Mouse (Mus musculus): Measurements from ENCODE around the gene Slc7a5. TPM values are rescaled to one million over a fixed set of nuclear protein-coding genes. Genes with fewer than 3 reads are reported as not detected.

The Slc7a5 gene
- total RNA-seq, 2 experiments from 2014 or later: 21.5 to 24.5 TPM

DNA sequence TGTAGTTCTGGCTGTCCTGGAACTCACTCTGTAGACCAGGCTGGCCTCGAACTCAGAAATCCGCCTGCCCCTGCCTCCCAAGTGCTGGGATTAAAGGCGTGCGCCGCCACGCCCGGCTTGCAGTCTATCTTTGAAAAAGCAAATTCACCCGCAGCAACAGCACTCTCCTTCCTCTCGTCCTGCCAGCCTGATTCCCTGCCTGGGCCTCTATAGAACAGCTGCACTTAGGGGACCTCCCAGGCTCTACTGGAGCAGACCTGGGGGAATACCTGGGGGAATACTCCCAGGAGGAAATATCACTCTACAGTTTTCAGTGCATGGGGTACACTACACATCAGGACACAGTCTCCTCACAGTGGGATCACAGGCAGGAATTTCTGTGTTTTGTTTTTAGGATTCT lies 58.2 kb downstream of the Slc7a5 start:
- no peak for DNase-seq

DNA sequence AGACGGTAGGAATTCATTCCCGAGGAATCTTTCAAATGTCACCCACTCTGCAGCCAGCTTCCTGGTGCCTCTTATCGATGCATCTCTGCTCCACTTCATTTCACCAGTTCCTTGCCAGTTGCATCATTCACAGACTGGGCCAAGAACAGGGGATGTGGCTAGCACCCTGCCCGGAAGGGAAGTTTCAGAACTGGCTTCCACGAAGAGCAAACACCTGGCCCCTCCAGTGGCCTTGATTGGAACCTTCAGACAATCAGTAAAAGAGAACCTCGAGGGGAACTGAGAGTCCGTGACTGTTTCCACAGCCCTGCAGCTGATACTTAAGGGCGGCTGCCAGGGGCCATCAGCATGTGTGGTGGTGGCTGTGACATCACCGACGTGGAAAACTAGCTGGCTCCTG lies 59.0 kb downstream of the Slc7a5 start:
- DNase-seq: no peak

DNA sequence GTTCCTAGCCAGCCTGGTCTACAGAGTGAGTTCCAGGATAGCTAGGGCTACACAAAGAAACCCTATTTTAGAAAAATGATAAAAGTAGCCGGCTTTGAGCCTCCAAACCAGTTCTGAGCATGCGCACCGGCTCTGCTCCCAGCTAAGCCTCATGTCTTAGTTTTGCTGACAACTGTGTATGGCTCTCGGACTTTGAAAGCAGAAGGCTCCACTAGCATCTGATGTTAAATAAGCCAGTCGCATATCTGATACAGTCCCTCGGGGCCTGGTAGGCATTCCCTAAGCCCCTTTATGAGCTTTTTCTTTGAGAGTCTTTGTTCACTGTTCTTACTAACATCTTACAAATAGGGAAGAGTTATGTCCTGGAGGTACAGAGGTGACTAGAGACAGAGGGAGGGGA lies 59.5 kb downstream of the Slc7a5 start:
- DNase-seq: no peak

DNA sequence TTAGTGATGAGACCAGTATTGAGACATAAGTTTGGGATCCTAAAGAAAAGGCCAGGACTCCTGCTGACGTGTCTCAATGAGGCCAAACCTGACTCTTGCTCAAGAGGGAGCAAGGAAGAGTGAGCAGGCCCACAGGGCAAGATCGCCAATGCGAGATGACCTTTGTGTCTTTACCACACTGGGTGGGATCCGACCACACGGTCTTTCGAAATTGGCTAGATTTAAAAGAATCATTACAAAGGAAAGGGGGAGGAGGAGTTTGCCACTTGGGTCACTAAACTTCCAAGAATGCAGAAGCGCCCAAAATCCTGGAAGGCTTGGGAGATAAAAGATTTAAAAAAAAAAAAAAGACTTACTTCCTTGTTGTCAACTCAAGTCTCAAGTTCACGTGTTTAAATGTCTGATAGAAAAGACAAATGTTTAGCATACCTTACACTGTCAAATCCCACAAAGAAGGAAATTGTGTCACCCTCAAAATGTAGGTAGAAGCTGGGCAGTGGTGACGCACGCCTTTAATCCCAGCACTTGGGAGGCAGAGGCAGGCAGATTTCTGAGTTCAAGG lies 60.2 kb downstream of the Slc7a5 start:
- DNase-seq: no peak

DNA sequence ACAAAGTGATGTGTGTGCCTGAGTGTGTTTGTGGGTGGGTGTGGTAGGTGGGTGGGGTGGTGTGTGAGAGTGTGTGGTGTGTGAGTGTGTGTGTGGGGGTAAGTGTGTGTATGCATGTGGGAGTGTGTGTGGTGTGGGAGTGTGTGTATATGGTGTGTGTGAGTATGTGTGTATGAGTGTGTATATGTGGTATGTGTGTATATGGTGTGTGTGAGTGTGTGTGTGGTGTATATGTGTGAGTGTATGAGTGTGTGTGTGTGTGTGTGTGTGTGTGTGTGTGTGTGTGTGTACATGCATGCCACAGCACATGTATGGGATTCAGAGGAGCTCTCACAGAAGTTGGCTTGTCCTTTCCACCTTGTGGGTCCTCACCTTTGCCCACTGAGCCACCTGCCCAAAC lies 60.7 kb downstream of the Slc7a5 start:
- DNase-seq: no peak

DNA sequence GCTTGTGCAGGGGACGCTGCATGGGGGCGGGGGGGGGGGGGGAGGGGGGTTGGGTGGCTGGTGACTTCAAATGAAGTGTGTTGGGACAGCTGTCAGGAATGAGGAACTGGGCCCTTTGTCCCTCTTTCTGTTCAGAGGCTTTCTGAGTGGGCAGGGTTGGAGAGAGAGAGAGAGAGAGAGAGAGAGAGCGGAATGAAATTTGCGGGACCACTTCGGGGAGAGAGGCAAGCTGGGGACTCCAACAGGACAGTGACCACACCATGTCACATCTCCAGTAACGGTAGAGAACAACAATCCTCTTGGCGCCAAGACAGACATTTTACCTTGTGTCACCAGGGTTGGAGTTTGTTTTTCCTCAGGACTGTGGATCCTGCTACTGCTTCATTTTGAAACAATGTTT lies 62.7 kb downstream of the Slc7a5 start:
- DNase-seq: no peak

DNA sequence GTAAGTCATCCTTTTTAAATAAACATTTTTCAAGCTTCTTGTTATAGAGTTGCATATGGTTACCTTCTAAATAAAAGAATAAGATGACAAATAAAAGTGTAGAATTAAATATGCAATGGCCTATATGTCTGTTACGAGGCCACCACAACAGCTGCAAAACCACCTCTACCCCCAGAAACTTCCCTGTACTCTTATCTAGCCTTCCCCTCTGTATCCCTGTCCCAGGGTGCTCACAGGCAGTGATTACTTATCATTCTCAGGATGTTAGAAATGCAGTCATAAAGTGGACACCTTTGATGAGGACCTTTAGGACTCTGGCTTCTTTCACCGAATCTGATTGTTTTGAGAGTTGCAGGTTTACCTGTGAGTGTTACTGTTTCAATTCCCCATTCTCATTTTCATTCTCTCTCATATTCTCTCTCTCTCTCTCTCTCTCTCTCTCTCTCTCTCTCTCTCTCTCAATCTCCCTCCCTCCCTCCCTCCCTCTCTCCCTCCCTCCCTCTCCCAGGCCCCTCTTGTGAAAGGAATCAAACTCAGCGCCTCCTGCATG lies 64.2 kb downstream of the Slc7a5 start:
- DNase-seq: no peak

DNA sequence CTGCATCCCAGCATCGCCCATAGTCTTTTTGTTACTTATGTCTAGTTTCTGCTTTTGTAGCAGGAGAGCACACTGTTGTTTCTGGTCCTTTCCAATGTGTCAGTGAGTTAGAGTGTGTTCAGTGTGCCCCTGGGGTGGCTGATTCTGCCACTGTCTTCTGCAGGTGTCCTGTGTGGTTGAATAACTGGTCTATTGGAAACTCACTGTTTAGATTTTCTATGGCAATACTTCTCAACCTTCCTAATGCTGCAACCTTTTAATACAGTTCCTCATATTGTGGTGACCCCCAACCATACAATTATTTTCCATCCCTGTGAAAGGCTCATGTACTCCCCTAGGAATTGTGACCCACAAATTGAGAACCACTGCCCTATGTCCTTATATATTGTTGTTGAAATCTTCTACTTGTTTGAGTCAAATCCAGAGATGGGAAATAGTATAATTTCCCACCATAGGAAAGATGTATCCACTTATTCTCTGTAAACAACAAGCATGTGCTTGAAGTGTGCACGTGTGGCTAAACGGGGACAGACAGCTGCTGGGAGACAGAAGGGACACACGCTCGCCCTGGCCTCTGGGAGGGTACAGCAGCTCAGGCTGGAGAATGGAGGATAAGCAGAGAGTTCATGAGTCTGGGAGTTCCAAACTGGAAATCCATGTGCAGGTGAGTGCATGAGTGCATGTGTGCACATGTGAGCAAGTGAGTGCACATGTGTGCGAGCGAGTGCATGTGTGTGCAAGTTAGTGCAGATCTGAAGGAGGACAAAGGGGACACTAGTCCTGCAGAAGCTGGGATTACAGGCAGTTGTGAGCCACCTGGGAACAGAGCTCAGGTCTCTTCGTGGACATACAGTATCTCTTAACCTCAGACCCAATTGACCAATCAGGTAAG lies 65.2 kb downstream of the Slc7a5 start:
- no peak for DNase-seq

DNA sequence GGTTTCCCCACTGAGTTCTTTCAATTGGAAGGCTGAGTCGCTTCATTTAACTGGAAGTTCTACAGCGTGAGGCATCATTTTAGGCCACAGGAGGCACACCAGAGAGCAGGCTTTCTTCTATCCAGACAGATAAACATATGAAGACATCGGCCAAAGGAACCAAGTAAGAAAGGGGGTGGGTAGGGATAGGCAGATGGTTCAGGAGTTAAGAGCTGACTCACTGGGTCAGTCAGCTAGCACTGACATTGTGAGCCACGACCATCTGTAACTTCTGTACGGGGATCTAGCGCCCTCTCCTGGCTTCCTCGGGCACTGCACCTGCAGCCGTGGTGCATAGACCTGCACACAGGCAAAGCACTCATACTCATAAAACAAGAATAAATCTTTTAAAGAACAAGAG lies 66.3 kb downstream of the Slc7a5 start:
- DNase-seq: peak; percentile 65

DNA sequence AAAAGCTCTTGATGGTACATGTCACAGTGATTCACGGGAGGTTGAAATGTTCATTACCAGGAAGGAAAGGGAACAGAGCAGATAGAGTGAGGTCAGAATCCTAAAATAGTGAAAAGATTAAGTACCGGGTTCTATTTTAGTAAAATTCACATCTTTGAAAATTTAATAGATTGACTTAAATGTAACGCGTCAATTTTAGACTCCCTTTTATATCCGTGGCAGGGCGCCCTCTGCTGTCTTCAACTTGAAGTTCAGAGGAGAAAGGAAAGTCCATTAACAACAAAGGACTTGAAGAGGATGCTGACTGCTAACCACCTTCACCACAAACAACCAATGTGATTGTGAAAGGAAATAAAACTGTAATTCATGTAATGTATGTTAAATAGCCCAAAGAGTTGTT lies 75.0 kb downstream of the Slc7a5 start:
- DNase-seq: peak; percentile 81

DNA sequence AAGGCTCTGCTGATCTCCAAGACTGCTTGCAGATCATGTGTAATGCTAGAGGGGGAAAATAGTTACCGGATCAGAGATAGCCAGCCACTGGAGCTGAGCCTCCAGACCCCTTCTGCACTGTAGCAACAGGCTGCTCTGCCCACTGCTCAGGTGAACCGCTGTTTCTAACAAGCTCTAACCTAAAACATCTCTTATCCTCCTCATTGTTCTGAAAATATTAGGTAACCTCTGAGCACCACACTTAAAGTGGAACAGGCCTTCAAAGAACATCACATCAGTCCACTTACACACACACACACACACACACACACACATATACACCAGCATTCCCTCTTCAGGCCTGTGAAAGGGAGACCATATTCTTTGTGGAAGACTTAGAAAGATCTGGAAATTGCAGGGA lies 75.4 kb downstream of the Slc7a5 start:
- DNase-seq: no peak

Other genes starting within 250 kb of the Slc7a5 start
- under 1 TPM in 1 of 2 experiments, not detected in 1; 0.07 TPM for gene Jph3, start 178.1 kb downstream of the Slc7a5 start, total RNA-seq (2021)
- gene Klhdc4, start 78.1 kb downstream of the Slc7a5 start, total RNA-seq (2021): 10 to 100 TPM; 17.8 to 21.9 TPM
- not detected for gene Car5a, start 37.2 kb upstream of the Slc7a5 start, total RNA-seq (2021)
- gene Banp, start 42.1 kb upstream of the Slc7a5 start, total RNA-seq (2021): 10 to 100 TPM in 1 of 2 experiments, 1 to 10 TPM in 1; 9.1 to 10.3 TPM